Comparison of ENCODE assay signal across 8 mouse cellular contexts in genomic region chr1:120654950-120655396, GRCm38 (mm10). TPM values are rescaled to one million over a fixed set of nuclear protein-coding genes. Genes with fewer than 3 reads are reported as not detected.
DNase-seq lines count a peak whose midpoint lies in the region; ATAC-seq and TF ChIP-seq lines count a peak whose summit lies in the region.
"Had no signal": no experiment of that assay in that cellular context is flagged by ENCODE, and none has a peak within 500 bp of the region (broad histone marks: within the 10 kb centered on the region; RNA-seq: fewer than 3 reads in every experiment).

No protein-coding gene starts in this region.

- 82% methylated on average over 7 of the region's 7 CpGs for WGBS in midbrain, embryonic 12.5 days
- 87% methylated on average over 7 of the region's 7 CpGs for WGBS in midbrain, embryonic 10.5 days
- 35% methylated on average over 7 of the region's 7 CpGs for WGBS in hindbrain, postnatal 0 days

- H3K27ac ChIP-seq in midbrain, embryonic 12.5 days (replicated peaks) = no peak overlapping the region
- H3K27ac ChIP-seq in midbrain, embryonic 10.5 days (replicated peaks) = no peak overlapping the region
- no peak overlapping the region for H3K27ac ChIP-seq in hindbrain, postnatal 0 days

- H3K4me3 ChIP-seq in midbrain, embryonic 12.5 days = no peak overlapping the region
- H3K4me3 ChIP-seq in midbrain, embryonic 10.5 days = no peak overlapping the region
- H3K4me3 ChIP-seq in hindbrain, postnatal 0 days (ENCODE audit: low read length) = no peak overlapping the region

- H3K27me3 ChIP-seq in midbrain, embryonic 12.5 days = no peaks in the 10 kb centered on the region
- H3K27me3 ChIP-seq in midbrain, embryonic 10.5 days (ENCODE audit: low read depth, poor library complexity, severe bottlenecking) = no peaks in the 10 kb centered on the region
- H3K27me3 ChIP-seq in hindbrain, postnatal 0 days (ENCODE audit: insufficient read depth, low read length) = no peaks in the 10 kb centered on the region

- H3K9me3 ChIP-seq in midbrain, embryonic 12.5 days = no peaks in the 10 kb centered on the region
- H3K9me3 ChIP-seq in midbrain, embryonic 10.5 days (replicated peaks) = no peaks in the 10 kb centered on the region
- H3K9me3 ChIP-seq in hindbrain, postnatal 0 days (ENCODE audit: low read length) = no peaks in the 10 kb centered on the region

- H3K4me1 ChIP-seq in midbrain, embryonic 12.5 days = no peaks in the 10 kb centered on the region
- H3K4me1 ChIP-seq in midbrain, embryonic 10.5 days = peaks cover 7% of the 10 kb centered on the region
- no peaks in the 10 kb centered on the region for H3K4me1 ChIP-seq in hindbrain, postnatal 0 days (ENCODE audit: insufficient read depth, low read length)

- peak; percentile 34; the same call in 1 of the 2 replicates for ATAC-seq in midbrain, embryonic 12.5 days (ENCODE audit: low FRiP score, low read depth)
- ATAC-seq in hindbrain, postnatal 0 days = peak; percentile 74

- H3K9ac ChIP-seq in midbrain, embryonic 12.5 days (replicated peaks) = no peak overlapping the region
- H3K9ac ChIP-seq in hindbrain, postnatal 0 days (replicated peaks; ENCODE audit: low read length) = no peak overlapping the region

- no peak overlapping the region for H3K4me2 ChIP-seq in midbrain, embryonic 12.5 days (replicated peaks)
- H3K4me2 ChIP-seq in hindbrain, postnatal 0 days (ENCODE audit: low read depth, low read length) = no peak overlapping the region

- no peak for TF ChIP-seq CTCF in hindbrain, postnatal 0 days (IDR thresholded peaks at IDR 0.05; ENCODE audit: low read depth)

- H3K36me3 ChIP-seq in midbrain, embryonic 12.5 days = no peaks in the 10 kb centered on the region
- no peaks in the 10 kb centered on the region for H3K36me3 ChIP-seq in midbrain, embryonic 10.5 days
- H3K36me3 ChIP-seq in hindbrain, postnatal 0 days (ENCODE audit: insufficient read depth, low read length) = no peaks in the 10 kb centered on the region

- no peak for DNase-seq in midbrain, embryonic 10.5 days (ENCODE audit: low spot score)
- DNase-seq in hindbrain, postnatal 0 days (ENCODE audit: low spot score) = peak; percentile 53
- peak; percentile 21 to 39 for DNase-seq in layer of hippocampus, adult 8-10 months (ENCODE audit: low spot score in 2 of 2)
- peak; percentile 44 for DNase-seq in right cerebral cortex, postnatal 25 days
- DNase-seq in ovary, postnatal 10 days (ENCODE audit: low spot score) = no peak
- no peak for DNase-seq in thymus, postnatal 25 days

RNA-seq across cellular contexts. Expression of gene En1, which starts 52.8 kb away (rescaled TPM):
- polyA plus RNA-seq in midbrain, embryonic 12.5 days (2016; fragmentation: Nextera tagmentation; extraction: Ambion mirVana) = 7.3 and 10.3 TPM in 2 replicates
- polyA plus RNA-seq in midbrain, embryonic 10.5 days (2016; fragmentation: Nextera tagmentation; extraction: Ambion mirVana) = 5.2 and 5.6 TPM in 2 replicates
- 13.0 and 13.2 TPM in 2 replicates for total RNA-seq in hindbrain, postnatal 0 days (2014; rRNA removed)
- polyA plus RNA-seq in hindbrain, postnatal 0 days (2015; fragmentation: Nextera tagmentation; extraction: Ambion mirVana) = 6.3 and 6.9 TPM in 2 replicates
- total RNA-seq in layer of hippocampus, adult 8-10 months (2022) = not detected
- polyA plus RNA-seq: gonadal fat pad, adult 2 months had no signal

Comparison
In these comparisons a context has a peak if more than half of its experiments do, and no peak if none do; other contexts are left out.
1. DNase-seq: peak in hindbrain, postnatal 0 days (single experiment), layer of hippocampus, adult 8-10 months (2 of 2) and right cerebral cortex, postnatal 25 days (single experiment); none in midbrain, embryonic 10.5 days (single experiment), ovary, postnatal 10 days (single experiment) and thymus, postnatal 25 days (single experiment).